Mouse (Mus musculus) bone marrow, adult 2 months (tissue): ENCODE measurements around the gene Zbtb41. TPM values are rescaled to one million over a fixed set of nuclear protein-coding genes. Genes with fewer than 3 reads are reported as not detected.
"Not testable (repeated sequence)": the region's sequence is repeated elsewhere in the genome, so short reads cannot be mapped to it uniquely, and the experiment has no call there.

Source experiments
- H3K27ac ChIP-seq: fragments of 200-500 bp; 2 replicates; pipeline ENCODE4 v1.5.1; 2012; ENCODE audit warnings: low read depth, mild to moderate bottlenecking, control low read depth, inconsistent platforms, low read length; ENCODE audit not compliant: control insufficient read depth, poor library complexity, insufficient read depth
- H3K4me1 ChIP-seq: fragments of 200-500 bp; 2 replicates; pipeline ENCODE4 v1.6.1; 2011; ENCODE audit warnings: low read length; ENCODE audit not compliant: control insufficient read depth, insufficient read depth
- H3K4me3 ChIP-seq: fragments of 200-500 bp; replicated peaks from 2 replicates; pipeline ENCODE3; 2011; ENCODE audit warnings: mild to moderate bottlenecking, low read depth, low read length, control low read depth; ENCODE audit not compliant: control insufficient read depth
- CTCF ChIP-seq: fragments of 200-500 bp; IDR thresholded peaks from 2 replicates; pipeline ENCODE4 v1.5.1; 2011; ENCODE audit warnings: low read length, control low read depth; ENCODE audit not compliant: control insufficient read depth, insufficient read depth
- POLR2A ChIP-seq: fragments of 200-500 bp; IDR thresholded peaks from 2 replicates; pipeline ENCODE4 v1.6.1; 2011; ENCODE audit warnings: low read depth, mild to moderate bottlenecking, control low read depth, low read length, borderline replicate concordance; ENCODE audit not compliant: control insufficient read depth
- WGBS: fragments of 180-500 bp; shearing (Covaris S2); methylation state at CpG from one replicate; pipeline ENCODE4 v1.1.7; 2018; 5-methylcytosine and 5-hydroxymethylcytosine counted together
- polyA plus RNA-seq: library from polyadenylated mRNA; stranded (reverse); fragments of >200 nt; gene quantifications from 2 replicates; pipeline ENCODE4 v1.2.4, GENCODE M21; 2011; ENCODE audit warnings: low replicate concordance; ENCODE audit not compliant: missing spikeins, insufficient read depth, insufficient read length

The Zbtb41 gene
- polyA plus RNA-seq, 1 experiment, result 4.0 TPM

DNA sequence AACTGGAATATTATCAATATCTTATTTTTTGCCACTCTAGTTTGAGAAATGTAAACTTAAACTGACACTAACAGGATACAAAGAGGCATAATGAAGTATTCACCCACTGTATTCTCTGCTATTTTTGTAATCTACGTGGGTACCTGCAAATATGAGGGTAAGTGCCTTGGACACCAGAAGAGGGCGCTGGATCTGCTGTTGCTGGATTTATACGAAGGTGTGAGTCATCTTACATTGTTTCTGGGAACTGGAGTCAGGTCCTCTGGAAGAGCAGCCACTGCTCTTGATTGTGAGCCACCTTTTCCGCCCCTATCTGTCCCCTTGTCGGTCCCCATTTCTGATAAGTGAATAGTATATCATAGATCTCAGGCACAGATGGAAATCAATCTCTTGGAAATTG, 14.4 kb upstream of the Zbtb41 start:
- Histone ChIP-seq H3K27ac (no peak overlapping the region), H3K4me1 (no peaks in the 10 kb centered on the region), H3K4me3 (no peak overlapping the region)
- whole genome bisulfite sequencing, result 56% methylated on average over 5 of the region's 5 CpGs
- TF ChIP-seq POLR2A (no peak), CTCF (no peak)

- 84% methylated on average over 2 of the region's 2 CpGs for WGBS
These were observed 9.7 kb upstream of the Zbtb41 start for GRCm38 (mm10) chr1:139412365-139412764.

DNA sequence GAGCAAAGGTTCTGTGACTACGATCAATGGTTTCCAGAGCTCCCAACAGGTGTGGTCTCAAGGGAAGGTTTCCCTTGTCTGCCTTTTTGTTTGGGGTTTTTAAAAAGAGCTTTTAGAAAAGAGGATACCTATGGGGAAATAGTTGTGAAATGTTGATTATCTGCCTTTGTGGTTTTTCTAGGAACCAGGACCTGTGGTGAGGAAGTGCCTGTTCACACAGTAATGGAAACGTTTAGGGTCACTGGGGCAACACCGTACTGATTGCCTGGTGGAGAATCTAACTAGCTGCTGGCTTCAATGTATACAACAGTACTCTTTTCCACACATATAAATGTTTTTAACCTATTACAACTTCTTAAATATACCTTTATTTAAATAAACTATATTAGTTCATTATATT, 8.6 kb upstream of the Zbtb41 start:
- H3K4me1 ChIP-seq, result no peaks in the 10 kb centered on the region; the same call in 1 of the 2 replicates
- H3K27ac ChIP-seq, result no peak overlapping the region
- 15% methylated on average over 3 of the region's 3 CpGs for WGBS
- H3K4me3 ChIP-seq, result no peak overlapping the region
- TF ChIP-seq POLR2A (no peak), CTCF (no peak)

More at GRCm38 (mm10) chr1:139412365-139412764, 9.7 kb upstream of the Zbtb41 start:
- H3K4me3 ChIP-seq, H3K27ac ChIP-seq, H3K4me1 ChIP-seq: not testable (repeated sequence)

- TF ChIP-seq CTCF (no peak), POLR2A (no peak)
- H3K27ac ChIP-seq, result no peak overlapping the region; the same call in 1 of the 2 replicates
- peak overlapping the region; percentile 83 for H3K4me3 ChIP-seq
- H3K4me1 ChIP-seq, result peaks cover 2% of the 10 kb centered on the region
- WGBS, result under 1% methylated on average over 8 of the region's 8 CpGs
These were observed 590 bp upstream of the Zbtb41 start for GRCm38 (mm10) chr1:139421521-139421874.

- H3K4me1 ChIP-seq, result peaks cover 2% of the 10 kb centered on the region
- peak overlapping the region; percentile 1 for H3K4me3 ChIP-seq
- WGBS, result 22% methylated on average over 10 of the region's 10 CpGs
- no peak for TF ChIP-seq CTCF
- no peak for TF ChIP-seq POLR2A
- H3K27ac ChIP-seq, result no peak overlapping the region
These were observed 853 bp downstream of the Zbtb41 start for GRCm38 (mm10) chr1:139422941-139423340.

DNA sequence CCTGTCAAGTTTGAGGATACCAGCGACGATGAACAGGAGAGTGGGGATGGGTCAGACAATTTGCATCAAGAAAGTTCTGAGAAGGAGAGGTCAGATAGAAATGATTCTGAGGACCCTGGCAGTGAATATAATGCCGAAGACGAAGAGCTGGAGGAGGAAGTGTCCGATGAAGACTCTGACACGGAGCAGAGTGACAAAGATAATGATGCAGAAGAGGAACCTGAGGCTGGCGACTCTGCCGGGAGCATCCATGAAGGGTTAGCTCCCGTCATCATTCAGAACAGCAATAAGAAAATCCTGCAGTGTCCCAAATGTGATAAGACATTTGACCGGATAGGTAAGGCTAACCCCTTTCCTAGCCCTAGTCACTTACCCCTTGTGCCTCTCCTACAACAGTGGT, 1.8 kb downstream of the Zbtb41 start:
- peaks cover 2% of the 10 kb centered on the region for H3K4me1 ChIP-seq
- 44% methylated on average over 10 of the region's 10 CpGs for WGBS
- H3K4me3 ChIP-seq, result no peak overlapping the region
- no peak for TF ChIP-seq POLR2A
- no peak for TF ChIP-seq CTCF
- H3K27ac ChIP-seq, result no peak overlapping the region

DNA sequence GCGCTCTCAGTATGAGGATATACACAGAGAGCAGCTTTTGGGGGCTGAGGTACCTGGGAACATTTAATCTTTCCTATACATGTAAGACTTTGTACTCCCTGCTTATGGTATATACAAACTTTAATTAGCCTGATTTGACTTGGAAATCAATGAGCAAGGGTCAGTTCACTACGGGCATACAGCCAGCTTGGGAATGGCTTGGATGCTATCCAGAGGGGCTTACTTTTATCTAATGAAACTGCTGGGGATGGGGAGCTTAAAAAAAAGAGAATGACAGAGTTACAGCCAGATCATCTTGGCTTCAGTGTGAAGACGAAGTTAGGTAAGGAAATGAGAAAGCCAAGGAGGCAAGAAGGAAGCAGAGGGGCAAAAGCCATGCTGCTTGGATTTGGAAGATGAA, 2.9 kb downstream of the Zbtb41 start:
- Histone ChIP-seq H3K4me1 (peaks cover 2% of the 10 kb centered on the region), H3K4me3 (peak overlapping the region; percentile 6), H3K27ac (no peak overlapping the region)
- WGBS, result 72% methylated on average over 3 of the region's 3 CpGs
- TF ChIP-seq POLR2A, result no peak
- no peak for TF ChIP-seq CTCF

DNA sequence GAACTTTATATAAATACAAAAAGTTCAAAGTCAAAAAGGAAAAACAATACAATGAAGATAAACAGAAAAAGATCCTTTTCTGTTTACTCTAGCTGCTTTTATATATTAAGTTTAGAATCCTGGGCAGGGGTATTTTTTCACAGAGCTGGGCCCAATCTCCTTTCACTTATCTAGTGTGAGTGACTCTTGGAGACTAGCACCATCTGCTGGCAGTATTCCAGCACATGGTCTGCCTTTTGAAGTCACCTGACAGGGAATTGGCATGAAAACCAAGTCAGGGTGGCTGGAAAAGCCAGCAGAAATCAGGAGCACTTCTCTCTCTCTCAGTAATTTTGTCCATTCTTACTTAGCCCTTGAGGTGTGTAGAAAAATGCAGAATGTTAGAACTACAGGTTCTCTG, 16.3 kb downstream of the Zbtb41 start:
- no peak for TF ChIP-seq POLR2A
- TF ChIP-seq CTCF, result 0 out of 2 replicates have a peak, but pooled peaks have one; percentile 11
- H3K4me1 ChIP-seq, result no peaks in the 10 kb centered on the region

DNA sequence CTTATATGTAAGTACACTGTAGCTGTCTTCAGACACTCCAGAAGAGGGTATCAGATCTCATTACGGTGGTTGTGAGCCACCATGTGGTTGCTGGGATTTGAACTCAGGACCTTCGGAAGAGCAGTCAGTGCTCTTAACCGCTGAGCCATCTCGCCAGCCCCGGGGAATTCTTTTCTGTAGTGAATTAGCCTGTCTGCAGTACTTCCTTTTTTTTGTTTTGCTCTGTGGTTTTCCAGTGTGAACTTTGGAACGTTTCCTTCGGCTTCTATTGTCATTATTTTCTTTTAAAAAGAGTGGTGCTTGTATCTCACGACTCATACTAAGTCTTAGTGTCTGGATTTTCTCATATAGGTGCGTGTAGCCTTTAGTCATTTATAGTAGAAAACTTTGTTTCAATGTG, 21.0 kb downstream of the Zbtb41 start:
- not testable (repeated sequence) for H3K4me1 ChIP-seq, H3K27ac ChIP-seq, H3K4me3 ChIP-seq
- 24% methylated on average over 9 of the region's 9 CpGs for WGBS

More for the DNA sequence above, 16.3 kb downstream of the Zbtb41 start:
- no peak overlapping the region for H3K4me3 ChIP-seq
- no peak overlapping the region for H3K27ac ChIP-seq
